In the genomic region with DNA sequence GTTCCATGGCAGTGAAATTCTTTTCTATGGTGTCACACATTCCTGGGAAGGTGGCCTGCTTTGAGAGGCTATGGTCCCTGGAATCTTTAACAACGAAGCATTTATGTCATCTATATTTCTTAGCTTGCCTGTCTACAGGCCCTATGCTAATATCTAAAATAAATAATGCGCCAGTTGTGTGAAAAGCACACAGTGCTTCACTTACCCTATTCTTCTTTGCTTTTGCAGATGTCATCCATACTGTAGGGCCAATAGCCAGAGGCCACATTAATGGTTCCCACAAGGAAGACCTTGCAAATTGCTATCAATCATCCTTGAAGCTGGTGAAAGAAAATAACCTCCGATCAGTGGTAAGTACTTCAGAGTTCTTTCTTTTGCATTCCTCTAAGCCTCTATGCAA, we compare ENCODE assay signal across 12 mouse cellular contexts.
"Had no signal": no experiment of that assay in that cellular context is flagged by ENCODE, and none has a peak within 500 bp of the region (broad histone marks: within the 10 kb centered on the region; RNA-seq: fewer than 3 reads in every experiment).

No protein-coding gene starts in this region.

- H3K4me3 ChIP-seq: limb, embryonic 13.5 days; midbrain, embryonic 10.5 days; myocyte; neural tube, embryonic 13.5 days had no signal

- H3K9ac ChIP-seq: limb, embryonic 13.5 days; liver, embryonic 14.5 days; neural tube, embryonic 13.5 days had no signal

- H3K4me1 ChIP-seq: midbrain, embryonic 10.5 days; neural tube, embryonic 13.5 days had no signal

- DNase-seq: kidney, postnatal 25 days; layer of hippocampus, postnatal 36 days; lung, adult 18-20 months; lung, postnatal 36 days; midbrain, embryonic 14.5 days; retina, postnatal 1 day; thymus, postnatal 36 days had no signal

- H3K36me3 ChIP-seq: limb, embryonic 13.5 days; midbrain, embryonic 10.5 days; neural tube, embryonic 13.5 days had no signal

- H3K9me3 ChIP-seq: limb, embryonic 13.5 days; midbrain, embryonic 10.5 days; neural tube, embryonic 13.5 days had no signal

- H3K4me2 ChIP-seq: limb, embryonic 13.5 days; neural tube, embryonic 13.5 days had no signal

- H3K27me3 ChIP-seq: limb, embryonic 13.5 days; neural tube, embryonic 13.5 days had no signal

- H3K27ac ChIP-seq: limb, embryonic 13.5 days; liver, embryonic 14.5 days; midbrain, embryonic 10.5 days; neural tube, embryonic 13.5 days had no signal
